Mouse (Mus musculus): ENCODE results near the gene Zfand6.

- TF ChIP-seq USF1 (IDR thresholded peaks at IDR 0.05; ENCODE audit: low read depth) (no peak), CTCF (IDR thresholded peaks at IDR 0.05; ENCODE audit: control insufficient read depth, insufficient read depth, insufficient read length) (no peak)
These were observed 85.3 kb downstream of the Zfand6 start for GRCm38 (mm10) chr7:84604501-84604900.
